Mouse (Mus musculus) heart, adult 9 months (tissue): ENCODE results near the gene Pik3c2a.
"Not testable (repeated sequence)": the region's sequence is repeated elsewhere in the genome, so short reads cannot be mapped to it uniquely, and the experiment has no call there.

Experiments
- DNase-seq, 2 experiments: peaks; one replicate each; pipeline ENCODE4 v3.0.0; 2022; ENCODE audit warnings: low spot score in 2 of 2

Gene Pik3c2a

GRCm38 (mm10) chr7:116392329-116392728, 50.9 kb downstream of the Pik3c2a start:
- no peak for DNase-seq

GRCm38 (mm10) chr7:116387389-116387788, 55.9 kb downstream of the Pik3c2a start:
- not testable (repeated sequence) for DNase-seq

DNA sequence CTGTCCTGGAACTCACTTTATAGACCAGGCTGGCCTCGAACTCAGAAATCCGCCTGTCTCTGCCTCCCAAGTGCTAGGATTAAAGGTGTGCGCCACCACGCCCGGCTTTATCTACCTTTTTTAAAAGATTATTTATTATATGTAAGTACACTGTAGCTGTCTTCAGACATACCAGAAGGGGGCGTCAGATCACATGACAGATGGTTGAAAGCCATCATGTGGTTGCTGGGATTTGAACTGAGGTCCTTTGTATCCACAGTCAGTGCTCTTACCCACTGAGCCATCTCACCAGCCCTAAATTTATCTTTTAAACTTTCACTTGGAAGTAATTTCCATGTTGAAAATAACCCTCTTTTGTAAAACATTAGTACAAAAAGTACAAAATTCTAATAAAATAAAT, 64.1 kb downstream of the Pik3c2a start:
- DNase-seq: not testable (repeated sequence)

DNA sequence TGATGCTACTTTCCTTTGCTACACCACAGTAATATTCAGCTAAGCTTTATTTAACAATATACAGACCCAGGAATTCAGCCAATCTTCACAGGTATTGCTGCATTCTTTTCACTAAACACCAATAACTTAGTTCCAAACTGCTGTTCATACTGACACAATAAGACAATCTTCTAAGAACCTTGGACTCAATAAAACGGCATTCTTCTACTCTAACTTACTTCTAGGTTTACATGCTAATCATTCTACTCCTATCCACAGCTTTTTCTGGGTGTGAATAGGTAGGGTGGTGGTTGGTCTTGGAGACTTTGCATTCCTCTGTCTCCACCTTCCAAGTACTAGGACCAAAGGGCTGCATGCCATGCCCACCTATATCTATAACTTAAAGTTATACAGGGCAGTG, 69.0 kb downstream of the Pik3c2a start:
- DNase-seq: no peak

- peak; percentile 33 to 68 for DNase-seq
Measured at GRCm38 (mm10) chr7:116336226-116336625, 107.0 kb downstream of the Pik3c2a start.

- DNase-seq: no peak
Measured at GRCm38 (mm10) chr7:116335133-116335532, 108.1 kb downstream of the Pik3c2a start.

GRCm38 (mm10) chr7:116334669-116335038, 108.6 kb downstream of the Pik3c2a start:
- DNase-seq: no peak

DNA sequence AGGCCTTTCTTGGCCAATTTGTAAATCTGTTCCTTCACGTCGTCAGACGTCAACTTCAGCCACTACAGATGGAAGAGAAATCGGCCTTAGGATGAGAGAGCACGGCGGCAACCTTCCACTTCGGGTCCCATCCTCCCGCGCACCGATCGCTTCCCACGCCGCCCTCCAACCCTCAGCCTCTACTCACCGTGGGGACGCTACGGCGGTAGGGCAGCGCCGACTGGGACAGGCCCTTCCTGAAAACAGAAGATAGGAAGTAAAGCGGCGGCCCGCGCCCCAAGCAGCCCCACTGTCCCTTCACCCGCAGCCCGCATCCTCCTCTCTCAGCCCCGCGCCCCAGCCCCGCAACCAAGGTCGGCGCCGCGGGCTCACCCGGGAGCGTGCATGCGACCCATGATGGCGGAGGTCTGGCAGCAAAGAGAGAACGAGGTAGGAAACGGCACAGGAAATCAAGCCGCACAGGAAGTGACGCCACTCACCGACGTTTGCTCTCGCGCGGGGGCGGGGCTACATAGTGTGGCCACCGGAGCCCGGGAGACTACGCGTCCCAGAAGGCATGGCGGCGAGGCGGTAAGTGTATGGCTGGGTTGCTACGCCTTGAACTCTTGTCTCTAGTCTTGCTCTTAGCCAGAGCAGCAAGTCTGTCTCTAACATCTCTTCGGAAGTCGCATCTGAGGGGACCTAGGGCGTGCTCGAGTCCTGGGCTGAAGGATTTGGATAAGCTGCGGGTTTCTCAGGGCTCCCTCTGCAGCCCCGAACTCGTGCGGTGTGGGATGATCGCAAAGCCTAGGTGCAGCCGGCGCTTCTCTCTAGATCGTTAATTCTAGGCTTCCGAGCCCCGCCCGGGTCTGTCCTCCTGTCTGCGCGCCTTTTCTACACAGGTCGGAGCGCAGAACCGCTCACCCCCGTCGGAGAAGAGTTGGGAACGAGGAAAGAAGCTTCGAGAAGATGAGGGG, 109.3 kb downstream of the Pik3c2a start, which contains the start of gene Rps13:
Gene Rps13 (minus strand): TSS at position 483 of the 956 bp plus-strand sequence.
- peak; percentile 96 to 98 for DNase-seq

DNA sequence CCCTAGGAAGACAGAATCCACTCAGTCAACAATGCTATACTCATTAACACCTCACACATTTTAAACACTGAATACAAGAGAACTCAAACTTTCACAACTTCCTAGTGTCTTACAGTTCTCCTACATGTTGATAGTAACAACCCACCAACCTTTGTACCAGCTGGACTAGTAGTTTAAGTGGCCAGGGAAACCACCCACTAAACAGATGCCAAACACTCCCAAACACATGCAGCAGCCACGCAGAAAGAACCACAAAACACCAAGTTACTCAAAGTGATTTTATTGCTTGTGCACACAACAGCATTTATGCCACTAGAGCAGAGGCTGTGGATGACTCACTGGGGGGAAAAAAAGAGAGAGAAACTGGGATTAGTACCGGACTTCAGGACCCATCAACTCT, 112.0 kb downstream of the Pik3c2a start:
- DNase-seq: no peak

DNA sequence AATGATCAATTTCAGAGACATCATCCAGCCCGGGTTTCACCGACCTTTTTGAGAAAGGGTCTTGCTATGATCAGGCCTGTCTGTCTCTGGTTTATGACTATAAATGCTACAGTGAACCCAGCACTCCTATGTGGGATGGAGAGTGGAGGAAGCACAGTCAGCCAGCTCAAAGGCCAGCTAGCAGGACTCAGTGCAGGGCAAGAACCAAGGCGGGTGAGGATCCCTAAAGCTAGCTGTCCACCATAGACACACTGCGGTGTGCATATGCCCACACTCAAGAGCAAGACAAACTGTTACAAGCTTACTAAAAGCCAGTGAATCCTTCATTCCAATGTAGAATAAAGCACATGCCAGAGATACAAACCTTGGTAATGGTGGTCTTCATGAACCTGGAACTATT, 113.4 kb downstream of the Pik3c2a start:
- no peak for DNase-seq

DNA sequence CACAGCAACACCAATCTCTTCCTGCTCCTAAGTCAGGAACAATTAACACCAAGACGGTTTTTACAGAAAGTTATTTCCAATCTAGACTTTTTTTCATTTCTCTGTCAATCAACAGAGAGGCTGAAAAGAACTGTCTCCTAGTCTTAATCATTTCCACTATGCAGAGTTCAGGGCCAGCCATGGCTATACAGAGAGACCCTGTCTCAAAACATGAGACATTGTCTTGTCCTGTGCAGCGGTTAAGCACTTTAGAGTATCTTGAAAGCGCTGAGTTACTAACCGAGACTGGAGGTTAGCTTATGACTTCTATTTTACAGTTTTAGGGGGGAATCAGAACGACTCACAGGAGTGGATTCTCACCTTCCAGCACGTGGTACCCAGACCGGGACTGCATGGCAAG, 114.5 kb downstream of the Pik3c2a start:
- DNase-seq: no peak

- DNase-seq: no peak
Measured at GRCm38 (mm10) chr7:116327901-116328300, 115.3 kb downstream of the Pik3c2a start.

DNA sequence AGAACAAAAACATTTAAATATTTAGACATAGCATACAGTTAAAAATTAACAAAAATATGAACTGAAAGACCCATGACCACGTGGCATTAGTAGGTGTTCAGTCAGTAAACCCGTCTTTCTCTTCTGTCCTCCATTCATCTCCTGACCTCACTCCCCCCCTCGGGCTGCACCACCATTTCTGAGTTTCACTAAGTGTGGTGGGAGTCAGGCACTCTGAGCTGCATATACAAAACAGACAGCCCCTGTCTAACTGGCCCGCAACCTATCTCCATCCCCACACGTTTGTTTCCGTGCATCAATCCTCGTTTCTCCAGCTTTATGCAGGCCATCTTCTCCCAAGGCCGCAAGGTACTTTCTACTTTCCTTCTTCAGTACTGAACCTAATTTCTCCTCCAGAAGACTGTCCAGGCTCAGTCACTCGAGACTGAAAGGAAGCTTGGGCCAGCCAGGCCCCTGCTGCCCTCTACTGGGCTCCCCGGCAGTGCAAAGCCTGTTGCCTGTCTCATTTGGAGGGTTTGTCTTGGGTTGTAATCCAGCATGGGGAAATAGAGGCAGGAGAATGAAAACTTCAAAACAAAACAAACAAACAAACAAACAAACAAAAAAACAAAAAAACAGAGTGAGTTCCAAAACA, 119.8 kb downstream of the Pik3c2a start:
- peak in 1 of 2 experiments; percentile 39 for DNase-seq

DNA sequence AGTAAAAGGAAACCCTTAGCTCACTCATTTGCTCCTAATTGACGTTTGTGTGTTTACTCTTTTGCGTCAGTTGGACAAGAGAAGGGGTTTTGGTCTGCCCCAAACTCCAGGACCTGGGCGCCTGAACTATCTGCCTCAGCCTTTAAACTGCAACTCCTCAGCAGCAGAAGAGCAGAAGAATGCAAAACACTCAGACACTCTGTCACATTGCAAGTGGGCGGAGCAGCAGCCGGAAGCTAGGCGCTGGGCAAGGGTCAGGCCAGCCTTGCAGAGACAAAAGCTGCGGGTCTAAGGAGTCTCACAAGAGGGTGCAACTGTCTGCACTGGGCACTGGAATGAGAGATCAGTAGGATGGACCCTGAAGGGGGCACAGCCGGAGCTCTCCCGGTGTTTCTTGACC, 133.8 kb downstream of the Pik3c2a start:
- DNase-seq: no peak

DNA sequence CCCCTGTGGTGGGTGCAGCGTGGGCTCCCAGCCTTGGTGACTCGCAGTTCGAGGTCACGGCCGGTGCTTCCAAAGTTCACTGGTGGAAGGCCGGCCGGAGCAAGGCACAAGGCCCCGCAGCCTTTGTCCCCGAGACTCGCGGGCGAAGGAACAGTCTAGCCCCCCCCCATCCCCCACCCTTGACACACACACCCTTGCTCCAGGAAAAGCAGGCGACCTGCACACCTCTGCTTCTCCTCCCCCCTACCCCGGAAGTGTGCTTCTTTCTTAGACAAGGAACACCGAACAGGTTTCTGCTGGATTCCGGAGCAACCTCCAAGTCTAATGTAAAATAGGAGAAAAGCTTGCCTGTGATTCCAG, 134.6 kb downstream of the Pik3c2a start:
- no peak for DNase-seq

GRCm38 (mm10) chr7:116307871-116308631, 135.2 kb downstream of the Pik3c2a start, which contains the start of gene Plekha7:
Gene Plekha7 (minus strand): TSS chr7:116308376.
- peak in 1 of 2 experiments; percentile 13 for DNase-seq

DNA sequence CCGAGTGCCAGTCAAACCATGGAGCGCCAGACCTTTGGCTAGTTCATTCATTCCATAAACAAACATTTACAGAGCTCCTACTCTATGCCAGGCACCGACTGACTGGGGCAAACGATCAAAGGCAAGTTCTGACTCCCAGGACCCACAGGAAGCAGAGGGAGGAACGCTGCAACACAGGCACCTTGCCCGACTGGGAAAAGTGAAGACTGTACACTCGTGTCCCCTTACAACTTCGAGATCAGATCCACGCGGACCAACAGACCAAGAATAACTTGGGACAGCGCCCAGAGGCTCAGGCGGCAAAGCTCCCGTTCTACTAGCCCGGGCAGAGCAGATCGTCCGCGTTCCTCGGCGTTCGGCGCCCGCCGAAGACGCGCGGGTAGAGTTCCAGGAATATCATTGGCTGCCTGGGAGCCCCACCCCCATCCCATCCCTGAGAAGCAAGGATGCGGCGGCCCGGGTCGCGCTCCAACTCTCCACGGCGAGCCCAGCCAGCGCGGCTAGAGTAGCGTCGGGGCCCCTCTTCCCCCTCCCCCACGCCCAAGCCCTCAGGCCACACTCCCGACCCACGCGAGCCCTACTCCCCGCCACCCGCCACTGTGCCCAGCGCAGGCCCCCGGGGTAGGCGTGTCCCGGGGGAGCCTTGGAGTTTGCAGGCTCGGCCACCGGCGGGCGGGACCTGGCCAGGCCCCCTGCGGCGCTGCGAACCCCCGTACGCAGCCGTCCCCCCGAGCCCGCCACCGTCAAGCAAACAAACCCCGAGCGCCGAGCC, 136.0 kb downstream of the Pik3c2a start:
- DNase-seq: peak; percentile 66 to 67

DNA sequence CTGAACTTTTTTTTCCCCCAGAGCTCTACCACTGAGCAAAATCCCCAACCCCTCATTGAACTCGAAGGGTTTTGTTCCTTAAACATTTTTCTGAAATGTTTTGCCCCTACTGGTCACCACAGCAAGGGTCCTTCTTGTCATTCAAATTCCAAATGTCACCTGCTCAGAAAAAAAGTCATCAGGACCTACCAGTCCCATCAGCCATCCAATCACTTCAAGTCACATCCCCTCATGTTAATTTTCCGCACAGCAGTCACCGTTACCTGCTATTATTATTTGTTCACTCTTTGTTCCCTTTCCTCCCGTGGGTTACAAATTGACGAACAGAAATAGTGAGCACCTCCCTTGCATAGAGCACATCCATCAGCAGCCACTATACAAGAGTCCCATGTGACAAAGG, 136.6 kb downstream of the Pik3c2a start:
- no peak for DNase-seq

DNA sequence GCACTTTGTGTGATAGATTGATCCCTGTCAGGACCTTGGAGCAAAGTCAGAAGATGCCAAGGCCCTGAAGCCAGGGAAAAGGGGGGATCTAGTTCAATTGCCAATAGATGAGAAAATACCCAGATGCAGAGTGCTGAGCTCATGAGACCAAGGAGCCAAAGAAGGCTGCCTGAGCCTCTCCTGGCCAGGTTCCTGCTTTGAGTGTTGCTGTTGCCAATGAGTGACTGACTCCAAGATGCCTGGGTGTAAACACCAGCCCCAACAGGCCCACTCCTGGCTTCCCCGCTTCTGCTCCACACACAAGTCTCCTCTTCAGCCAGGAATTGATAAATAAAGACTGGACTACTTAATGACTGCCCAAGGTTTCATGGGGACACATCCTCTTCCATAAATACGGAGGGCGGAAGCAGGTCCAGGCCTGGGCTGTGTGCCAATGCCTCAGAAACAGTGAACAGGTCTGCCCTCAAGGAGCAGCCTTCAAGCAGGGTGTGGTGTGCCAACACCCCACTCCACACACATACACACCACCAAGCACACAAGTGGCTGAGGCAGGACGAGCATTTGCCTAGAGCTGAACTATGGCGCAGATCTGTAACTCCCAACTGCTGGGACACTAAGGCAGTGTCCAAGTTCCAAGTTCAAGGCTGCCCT, 141.5 kb downstream of the Pik3c2a start:
- DNase-seq: peak in 1 of 2 experiments; percentile 14

DNA sequence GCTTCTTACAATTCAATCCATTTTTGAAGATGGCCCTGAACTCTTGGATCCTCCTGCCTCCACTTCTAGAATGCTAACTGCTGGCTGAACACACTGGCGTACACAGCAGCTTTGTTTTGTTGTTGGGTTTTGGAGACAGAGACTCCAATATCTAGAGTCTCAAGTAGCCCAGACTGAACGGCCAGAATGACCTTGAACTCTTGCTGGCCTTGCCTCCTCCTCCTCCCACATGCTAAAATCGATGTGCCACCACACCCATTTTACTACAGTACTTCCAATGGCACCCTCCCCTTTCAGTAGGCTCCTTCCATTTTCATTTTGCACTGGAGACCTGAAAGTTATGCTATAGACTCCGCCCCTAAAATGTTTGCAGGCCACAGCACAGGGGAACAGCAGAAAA, 142.1 kb downstream of the Pik3c2a start:
- DNase-seq: no peak

DNA sequence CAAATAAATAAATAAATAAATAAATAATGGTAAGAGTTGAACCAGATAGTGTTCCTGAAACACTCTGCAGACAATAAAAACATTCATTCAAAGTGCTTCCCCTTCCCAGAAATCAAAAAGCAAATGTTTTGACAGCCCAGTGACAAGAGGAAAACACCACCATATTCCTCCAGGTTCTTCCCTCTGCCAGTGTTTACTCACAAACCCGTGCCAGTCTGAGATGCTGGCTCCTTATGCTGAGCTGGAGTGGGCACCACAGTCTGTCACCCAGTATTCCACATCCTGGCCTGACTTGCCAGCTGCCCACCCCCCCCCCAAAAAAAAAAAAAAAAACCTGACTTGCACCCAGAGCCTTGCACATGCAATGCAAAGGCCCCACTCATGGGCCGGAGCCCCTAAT, 144.4 kb downstream of the Pik3c2a start:
- no peak for DNase-seq
